Comparison of ENCODE assay signal across 38 mouse cellular contexts in the genomic region with DNA sequence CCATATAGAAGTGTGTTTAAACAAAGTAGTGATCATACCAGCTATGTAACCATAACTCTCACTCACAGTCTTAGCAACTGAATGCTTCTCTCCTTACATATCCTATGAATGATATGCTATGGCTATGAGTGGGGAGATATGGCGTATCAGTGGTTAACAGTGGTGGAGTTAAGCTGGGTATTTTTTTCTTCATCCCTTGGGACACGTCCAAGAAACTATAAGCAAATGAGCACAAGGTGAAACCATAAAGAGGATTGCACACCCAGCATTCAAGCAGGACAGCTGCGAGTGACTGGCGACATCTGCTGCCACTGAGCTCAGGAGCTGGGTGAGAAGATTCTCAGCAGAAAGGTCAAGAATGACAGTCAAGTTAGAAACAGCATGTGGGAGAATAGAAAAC. TPM values are rescaled to one million over a fixed set of nuclear protein-coding genes. Genes with fewer than 3 reads are reported as not detected.
DNase-seq lines count a peak whose midpoint lies in the region; ATAC-seq and TF ChIP-seq lines count a peak whose summit lies in the region.
"Had no signal": no experiment of that assay in that cellular context is flagged by ENCODE, and none has a peak within 500 bp of the region (broad histone marks: within the 10 kb centered on the region; RNA-seq: fewer than 3 reads in every experiment).

No protein-coding gene starts in this region.

- H3ac ChIP-seq in myocyte (ENCODE audit: control insufficient read depth, insufficient read length), result no peak overlapping the region

- no peaks in the 10 kb centered on the region for H3K27me3 ChIP-seq in lung, postnatal 0 days (replicated peaks; ENCODE audit: insufficient read depth, low read length)
- peaks cover 15% of the 10 kb centered on the region for H3K27me3 ChIP-seq in myocyte (ENCODE audit: control insufficient read depth, insufficient read depth, insufficient read length)
- H3K27me3 ChIP-seq: embryonic facial prominence, embryonic 12.5 days; forebrain, embryonic 13.5 days; hindbrain, embryonic 15.5 days; limb, embryonic 15.5 days; liver, embryonic 13.5 days; neural tube, embryonic 12.5 days had no signal

- peak; percentile 27; the same call in 1 of the 2 replicates for ATAC-seq in frontal cortex, adult (ENCODE audit: low TSS enrichment)
- ATAC-seq in lung, postnatal 0 days, result peak; percentile 82
- ATAC-seq: forebrain, embryonic 13.5 days; inflammation-experienced regulatory T-cells, adult 6 months; midbrain, embryonic 16.5 days had no signal

- intact Hi-C loops in heart, postnatal 36 days (cut with DNase I), result no loop called here

- peak; percentile 7; the same call in 1 of the 2 replicates for TF ChIP-seq CTCF in lung, postnatal 0 days (IDR thresholded peaks at IDR 0.05)

- 0 out of 2 replicates have a peak overlapping the region, but pooled peaks have one; percentile 22 for H3K27ac ChIP-seq in lung, postnatal 0 days (ENCODE audit: low read length)
- H3K27ac ChIP-seq: embryonic facial prominence, embryonic 12.5 days; forebrain, embryonic 13.5 days; hindbrain, embryonic 15.5 days; limb, embryonic 10.5 days; limb, embryonic 15.5 days; liver, embryonic 13.5 days; neural tube, embryonic 12.5 days had no signal

- H3K79me2 ChIP-seq in myocyte (ENCODE audit: control insufficient read depth, insufficient read depth), result no peaks in the 10 kb centered on the region

- TF ChIP-seq POLR2A in myocyte (IDR thresholded peaks at IDR 0.05; ENCODE audit: insufficient read length, low read depth), result no peak

- H3K9ac ChIP-seq in lung, postnatal 0 days (replicated peaks; ENCODE audit: low read depth), result no peak overlapping the region
- H3K9ac ChIP-seq: embryonic facial prominence, embryonic 12.5 days; forebrain, embryonic 13.5 days; hindbrain, embryonic 15.5 days; limb, embryonic 15.5 days; liver, embryonic 13.5 days; neural tube, embryonic 12.5 days had no signal

- H3K4me1 ChIP-seq in lung, postnatal 0 days (ENCODE audit: insufficient read depth, low read depth, low read length), result no peaks in the 10 kb centered on the region
- H3K4me1 ChIP-seq: forebrain, embryonic 13.5 days; hindbrain, embryonic 15.5 days; limb, embryonic 15.5 days; liver, embryonic 13.5 days; neural tube, embryonic 12.5 days had no signal

- no peak overlapping the region for H3K4me3 ChIP-seq in lung, postnatal 0 days (ENCODE audit: low read depth, low read length)
- no peak overlapping the region for H3K4me3 ChIP-seq in myocyte
- H3K4me3 ChIP-seq: embryonic facial prominence, embryonic 12.5 days; erythroblast, embryonic 14.5 days; forebrain, embryonic 13.5 days; hindbrain, embryonic 15.5 days; limb, embryonic 10.5 days; limb, embryonic 15.5 days; liver, embryonic 13.5 days; neural tube, embryonic 12.5 days had no signal

- no peaks in the 10 kb centered on the region for H3K36me3 ChIP-seq in lung, postnatal 0 days (ENCODE audit: insufficient read depth, low read length)
- H3K36me3 ChIP-seq in myocyte (ENCODE audit: control insufficient read depth, insufficient read depth), result no peaks in the 10 kb centered on the region
- H3K36me3 ChIP-seq: embryonic facial prominence, embryonic 12.5 days; hindbrain, embryonic 15.5 days; limb, embryonic 10.5 days; limb, embryonic 15.5 days; liver, embryonic 13.5 days; neural tube, embryonic 12.5 days had no signal

- 44% methylated on average over 4 of the region's 4 CpGs for WGBS in lung, postnatal 0 days

- TF ChIP-seq EP300 in lung, postnatal 0 days (IDR thresholded peaks at IDR 0.05), result no peak

- no peaks in the 10 kb centered on the region for H3K9me3 ChIP-seq in lung, postnatal 0 days (ENCODE audit: low read length)
- H3K9me3 ChIP-seq: forebrain, embryonic 13.5 days; hindbrain, embryonic 15.5 days; limb, embryonic 10.5 days; limb, embryonic 15.5 days; liver, embryonic 13.5 days had no signal

- no peak overlapping the region for H3K4me2 ChIP-seq in lung, postnatal 0 days (replicated peaks; ENCODE audit: low read depth, low read length)
- H3K4me2 ChIP-seq in myocyte (ENCODE audit: low read depth), result no peak overlapping the region
- H3K4me2 ChIP-seq: embryonic facial prominence, embryonic 12.5 days; forebrain, embryonic 13.5 days; heart, embryonic 11.5 days; hindbrain, embryonic 15.5 days; limb, embryonic 15.5 days; liver, embryonic 13.5 days; neural tube, embryonic 12.5 days had no signal

- no peak for DNase-seq in frontal cortex, postnatal 10 days (ENCODE audit: low spot score in 2 of 2)
- peak; percentile 80 for DNase-seq in lung, postnatal 0 days (ENCODE audit: low spot score)
- DNase-seq in lung, adult 18-20 months, result no peak
- peak; percentile 38 for DNase-seq in brain, adult 2 months (ENCODE audit: low read depth, low spot score)
- DNase-seq in heart, postnatal 36 days, result no peak
- DNase-seq in Muller cell, postnatal 12 days (ENCODE audit: inconsistent ontology term), result no peak
- DNase-seq: adrenal gland, adult 8-10 months; cerebellum, adult 11 months; cerebellum, adult 9-10 months; cerebellum, postnatal 36 days; gastrocnemius, postnatal 25 days; heart, adult 11 months; kidney, adult 11 months; kidney, postnatal 14 days; layer of hippocampus, adult 9-11 months; liver, embryonic 13.5 days; right cerebral cortex, postnatal 25 days; thymus, postnatal 14 days had no signal

TF ChIP-seq in myocyte, 11 proteins besides CTCF, POLR2A, EP300 and RAD21:
- TF ChIP-seq MYOG (IDR thresholded peaks at IDR 0.05; ENCODE audit: control insufficient read depth in 1 of 3, insufficient read depth in 1 of 3, insufficient read length in 2 of 3, low read depth in 2 of 3), result peak in 2 of 3 experiments; percentile 15 to 60
- TF ChIP-seq REST (IDR thresholded peaks at IDR 0.05; ENCODE audit: insufficient read depth, insufficient read length), result no peak
- no peak for TF ChIP-seq TCF12 (IDR thresholded peaks at IDR 0.05; ENCODE audit: insufficient read depth, poor library complexity, severe bottlenecking)
- no peak for TF ChIP-seq POLR2AphosphoS2 (IDR thresholded peaks at IDR 0.05; ENCODE audit: insufficient read length, low read depth)

RNA-seq across cellular contexts. Expression of a gene that starts 9.9 kb away (rescaled TPM):
- polyA plus RNA-seq in lung, postnatal 0 days (2015; fragmentation: Nextera tagmentation; extraction: Ambion mirVana), result not detected in 2 replicates
- polyA plus RNA-seq in myocyte (2012; fragmentation: generic; extraction: Trizol), result not detected
- total RNA-seq in heart, postnatal 36 days (2021), result not detected
- total RNA-seq: adrenal gland, adult 8-10 months; adrenal gland, postnatal 4 days; gastrocnemius, adult 18-20 months; gastrocnemius, postnatal 25 days; hematopoietic stem cell, adult 5-6 weeks; left cerebral cortex, postnatal 10 days had no signal
- polyA plus RNA-seq: embryonic facial prominence, embryonic 12.5 days; erythroblast, embryonic 14.5 days; forebrain, embryonic 13.5 days; heart, embryonic 11.5 days; heart, embryonic 16.5 days; hindbrain, embryonic 15.5 days; inflammation-experienced regulatory T-cells, adult 6 months; kidney, embryonic 14.5 days; limb, embryonic 10.5 days; limb, embryonic 15.5 days; liver, embryonic 13.5 days; midbrain, embryonic 16.5 days; neural tube, embryonic 12.5 days; stomach, embryonic 16.5 days; urinary bladder, adult 2 months had no signal

RNA-seq across cellular contexts. Expression of a gene that starts 32.3 kb away (rescaled TPM):
- polyA plus RNA-seq in lung, postnatal 0 days (2015; fragmentation: Nextera tagmentation; extraction: Ambion mirVana), result 13.1 and 18.1 TPM in 2 replicates
- not detected for polyA plus RNA-seq in myocyte (2012; fragmentation: generic; extraction: Trizol)
- total RNA-seq in heart, postnatal 36 days (2021), result not detected
- total RNA-seq: gastrocnemius, adult 18-20 months; gastrocnemius, postnatal 25 days; hematopoietic stem cell, adult 5-6 weeks had no signal
- polyA plus RNA-seq: erythroblast, embryonic 14.5 days; inflammation-experienced regulatory T-cells, adult 6 months; limb, embryonic 10.5 days; liver, embryonic 13.5 days had no signal

Comparison
In these comparisons a context has a peak if more than half of its experiments do, and no peak if none do; other contexts are left out.
1. DNase-seq: peak in lung, postnatal 0 days (single experiment) and brain, adult 2 months (single experiment); none in frontal cortex, postnatal 10 days (0 of 2), lung, adult 18-20 months (0 of 2), heart, postnatal 36 days (0 of 2) and Muller cell, postnatal 12 days (single experiment).
2. RNA of a gene that starts 32.3 kb away (polyA plus RNA-seq): 13.1 to 18.1 TPM in lung, postnatal 0 days; not detected in myocyte (single experiment); every median in the first group is over 10 times any median in the second.